Mouse (Mus musculus) lung, embryonic 16.5 days (tissue): Measurements from ENCODE around the gene Lrrc39. TPM values are rescaled to one million over a fixed set of nuclear protein-coding genes. Genes with fewer than 3 reads are reported as not detected.

Source experiments
- ATAC-seq: fragments of 200-750 bp; cut with Nextera tagmentation; 2 replicates; pipeline ENCODE4 v1.8.0; 2017; ENCODE audit warnings: low read depth, mild to moderate bottlenecking, moderate library complexity
- H3K27ac ChIP-seq: fragments of 300-500 bp; sonication (generic); 2 replicates; pipeline ENCODE4 v1.5.1; 2014; ENCODE audit warnings: mild to moderate bottlenecking, control low read depth, low read length
- H3K27me3 ChIP-seq: fragments of 300-500 bp; sonication (generic); 2 replicates; pipeline ENCODE4 v1.6.1; 2014; ENCODE audit warnings: low read depth, low read length, mixed read lengths; ENCODE audit not compliant: control insufficient read depth, insufficient read depth
- H3K36me3 ChIP-seq: fragments of 300-500 bp; sonication (generic); 2 replicates; pipeline ENCODE4 v1.6.1; 2014; ENCODE audit warnings: low read length; ENCODE audit not compliant: control insufficient read depth, insufficient read depth
- H3K4me1 ChIP-seq: fragments of 300-500 bp; sonication (generic); replicated peaks from 2 replicates; pipeline ENCODE4 v1.6.1; 2014; ENCODE audit warnings: low read length, mixed read lengths; ENCODE audit not compliant: control insufficient read depth, insufficient read depth
- H3K4me2 ChIP-seq: fragments of 300-500 bp; sonication (generic); 2 replicates; pipeline ENCODE4 v1.6.1; 2014; ENCODE audit warnings: low read depth, low read length, control low read depth
- H3K4me3 ChIP-seq: fragments of 300-500 bp; sonication (generic); 2 replicates; pipeline ENCODE4 v1.5.1; 2014; ENCODE audit warnings: mild to moderate bottlenecking, low read length, control low read depth
- H3K9ac ChIP-seq: fragments of 300-500 bp; sonication (generic); 2 replicates; pipeline ENCODE4 v1.6.1; 2014; ENCODE audit warnings: low read length, control low read depth
- H3K9me3 ChIP-seq: fragments of 300-500 bp; sonication (generic); 2 replicates; pipeline ENCODE4 v1.6.1; 2016; ENCODE audit warnings: low read length; ENCODE audit not compliant: control insufficient read depth
- WGBS: fragments of 180-500 bp; shearing (Covaris S2); extraction: QIAGEN DNeasy Blood & Tissue Kit; methylation state at CpG from one replicate; pipeline ENCODE4 v1.1.7; 2014; 5-methylcytosine and 5-hydroxymethylcytosine counted together
- polyA plus RNA-seq: library from polyadenylated mRNA; unstranded; fragments of >200 nt; fragmentation: Nextera tagmentation; extraction: Ambion mirVana; gene quantifications from 2 replicates; pipeline ENCODE4 v1.2.1, GENCODE M21; 2015

Gene Lrrc39
- polyA plus RNA-seq, 1 experiment from 2014 or later = 0.67 TPM

DNA sequence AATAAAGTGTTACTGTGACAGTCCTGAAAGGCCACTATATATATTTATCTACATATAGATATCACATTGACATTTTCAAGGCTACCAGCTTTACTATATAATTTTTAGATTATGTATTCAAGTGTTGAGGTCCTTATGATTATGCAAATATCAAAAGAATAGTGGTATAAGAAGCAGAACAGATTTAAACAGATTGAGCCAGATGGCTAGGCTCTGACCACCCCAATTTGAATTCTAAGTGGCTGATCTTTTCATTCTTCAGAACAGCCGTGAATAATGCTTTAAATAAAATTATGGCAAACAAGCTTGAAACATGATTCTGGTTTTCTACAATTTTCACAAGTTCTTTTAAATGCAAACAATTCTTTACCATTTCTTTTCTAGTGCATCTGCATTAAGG is 68.7 kb downstream of the Lrrc39 start:
- Histone ChIP-seq H3K4me3 (no peak overlapping the region), H3K27ac (no peak overlapping the region), H3K4me2 (no peak overlapping the region), H3K27me3 (no peaks in the 10 kb centered on the region), H3K9ac (no peak overlapping the region), H3K9me3 (no peaks in the 10 kb centered on the region), H3K4me1 (no peaks in the 10 kb centered on the region), H3K36me3 (peaks cover 32% of the 10 kb centered on the region)
- 78% methylated on average over 1 of the region's 1 CpGs for WGBS
- no peak for ATAC-seq

Other genes starting within 250 kb of the Lrrc39 start
- gene Cdc14a, start 138.9 kb upstream of the Lrrc39 start, polyA plus RNA-seq = 6.8 and 7.0 TPM in 2 replicates
- gene Rtca, start 54.8 kb upstream of the Lrrc39 start, polyA plus RNA-seq = 54.2 and 57.5 TPM in 2 replicates
- 15.9 and 21.0 TPM in 2 replicates for gene Dbt, start 49.9 kb upstream of the Lrrc39 start, polyA plus RNA-seq
- gene Sass6, start 32.0 kb downstream of the Lrrc39 start, polyA plus RNA-seq = 22.3 and 29.2 TPM in 2 replicates
- gene Trmt13, start 51.6 kb downstream of the Lrrc39 start, polyA plus RNA-seq = 24.6 and 28.1 TPM in 2 replicates
- gene Mfsd14a, start 99.7 kb downstream of the Lrrc39 start, polyA plus RNA-seq = 83.8 and 84.4 TPM in 2 replicates
- gene Gm43191, start 118.3 kb downstream of the Lrrc39 start, polyA plus RNA-seq = not detected in 2 replicates
- gene Slc35a3, start 149.9 kb downstream of the Lrrc39 start, polyA plus RNA-seq = 15.4 and 16.5 TPM in 2 replicates
- 17.6 and 18.3 TPM in 2 replicates for gene Agl, start 245.2 kb downstream of the Lrrc39 start, polyA plus RNA-seq